Mouse (Mus musculus) kidney, postnatal 10 days (tissue): ENCODE measurements around the gene Amh.

Source experiments
- DNase-seq: peaks from one replicate; pipeline ENCODE4 v3.0.0; 2021; ENCODE audit warnings: mixed read lengths

Amh gene

GRCm38 (mm10) chr10:80804916-80805315 is at the start of gene Amh:
TSS of gene Amh (plus strand) at chr10:80805243.
- no peak for DNase-seq

GRCm38 (mm10) chr10:80755291-80756015 is 49.6 kb upstream of the Amh start:
- no peak for DNase-seq

- DNase-seq: no peak
These were observed 48.9 kb upstream of the Amh start for GRCm38 (mm10) chr10:80756099-80756498.

GRCm38 (mm10) chr10:80756509-80756908 is 48.5 kb upstream of the Amh start:
- DNase-seq: no peak

- no peak for DNase-seq
These were observed 48.1 kb upstream of the Amh start for GRCm38 (mm10) chr10:80756967-80757366.

GRCm38 (mm10) chr10:80757717-80758116 is 47.3 kb upstream of the Amh start:
- peak; percentile 85 for DNase-seq

GRCm38 (mm10) chr10:80758651-80759050 is 46.4 kb upstream of the Amh start:
- no peak for DNase-seq

- DNase-seq: peak; percentile 47
These were observed 44.2 kb upstream of the Amh start for GRCm38 (mm10) chr10:80760596-80761524.

- no peak for DNase-seq
These were observed 43.2 kb upstream of the Amh start for GRCm38 (mm10) chr10:80761821-80762220.

GRCm38 (mm10) chr10:80763502-80763901 is 41.5 kb upstream of the Amh start:
- no peak for DNase-seq

GRCm38 (mm10) chr10:80765746-80766145 is 39.3 kb upstream of the Amh start:
- DNase-seq: no peak

- peak; percentile 55 for DNase-seq
These were observed 38.8 kb upstream of the Amh start for GRCm38 (mm10) chr10:80766161-80766815.

- DNase-seq: no peak
These were observed 36.7 kb upstream of the Amh start for GRCm38 (mm10) chr10:80768365-80768764.

- no peak for DNase-seq
These were observed 31.2 kb upstream of the Amh start for GRCm38 (mm10) chr10:80773816-80774215.

- peak; percentile 85 for DNase-seq
These were observed 30.5 kb upstream of the Amh start for GRCm38 (mm10) chr10:80774549-80774948.

- DNase-seq: no peak
These were observed 30.1 kb upstream of the Amh start for GRCm38 (mm10) chr10:80774981-80775380.

GRCm38 (mm10) chr10:80775731-80776130 is 29.3 kb upstream of the Amh start:
- no peak for DNase-seq

GRCm38 (mm10) chr10:80776358-80776869 is 28.6 kb upstream of the Amh start:
- no peak for DNase-seq

- no peak for DNase-seq
These were observed 27.9 kb upstream of the Amh start for GRCm38 (mm10) chr10:80777123-80777522.

- DNase-seq: no peak
These were observed 25.5 kb upstream of the Amh start for GRCm38 (mm10) chr10:80779565-80779964.

- no peak for DNase-seq
These were observed 20.7 kb upstream of the Amh start for GRCm38 (mm10) chr10:80784302-80784701.

GRCm38 (mm10) chr10:80784871-80785270 is 20.2 kb upstream of the Amh start:
- no peak for DNase-seq

- DNase-seq: no peak
These were observed 19.1 kb upstream of the Amh start for GRCm38 (mm10) chr10:80785963-80786362.
